Mouse (Mus musculus): ENCODE measurements at regions not wholly inside any gene's neighbourhood (a gene's known extent, or its start where the extent isn't known, plus 50 kb on each side); places are given as distances from the start of the nearest gene placed in this dataset.

DNA sequence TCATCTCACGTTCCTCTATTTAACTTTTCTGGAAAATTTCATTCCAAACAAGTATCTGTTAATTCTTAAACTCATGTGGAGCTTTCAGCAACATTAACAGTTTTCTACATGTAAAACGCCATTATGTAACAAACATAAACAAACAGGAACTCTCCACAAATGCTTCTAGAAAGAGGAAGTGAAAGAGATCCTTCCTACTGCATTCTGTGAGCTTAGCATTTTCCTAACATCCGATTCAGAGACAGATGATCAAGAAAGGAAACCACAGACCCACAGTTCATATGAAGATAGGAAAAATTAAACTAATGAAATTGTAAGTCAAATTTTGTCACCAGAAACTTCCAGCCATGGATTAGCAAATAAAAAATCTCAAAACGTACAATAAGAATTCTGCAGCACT is 1070.6 kb upstream of the Cited2 start:
- no peaks in the 10 kb centered on the region for H3K36me3 ChIP-seq (ENCODE audit: control insufficient read depth, insufficient read depth, low read length)
- peaks cover 0 to 7% of the 10 kb centered on the region in 2 experiments; a peak in 1 of 4 replicates for H3K4me1 ChIP-seq (ENCODE audit: control insufficient read depth in 2 of 2, insufficient read depth in 2 of 2, low read length in 2 of 2)
- ATAC-seq (ENCODE audit: insufficient number of reproducible peaks, insufficient read depth, low FRiP score, low read depth) = no peak
- H3K9me3 ChIP-seq (ENCODE audit: control insufficient read depth, low read length) = no peaks in the 10 kb centered on the region
- WGBS = 76% methylated on average over 4 of the region's 4 CpGs
- H3K27ac ChIP-seq (replicated peaks in 1 of 2; ENCODE audit: control insufficient read depth in 1 of 2, insufficient read depth in 1 of 2, low read depth in 2 of 2, low read length in 2 of 2) = no peak overlapping the region
- no peak overlapping the region for H3K4me2 ChIP-seq (ENCODE audit: low read length)
- H3K9ac ChIP-seq (ENCODE audit: low read length) = no peak overlapping the region
- no peak overlapping the region for H3K4me3 ChIP-seq (ENCODE audit: control insufficient read depth in 1 of 2, insufficient read depth in 1 of 2, low read depth in 1 of 2, low read length in 2 of 2)
- no peaks in the 10 kb centered on the region for H3K27me3 ChIP-seq (ENCODE audit: control insufficient read depth, insufficient read depth, low read length)

DNA sequence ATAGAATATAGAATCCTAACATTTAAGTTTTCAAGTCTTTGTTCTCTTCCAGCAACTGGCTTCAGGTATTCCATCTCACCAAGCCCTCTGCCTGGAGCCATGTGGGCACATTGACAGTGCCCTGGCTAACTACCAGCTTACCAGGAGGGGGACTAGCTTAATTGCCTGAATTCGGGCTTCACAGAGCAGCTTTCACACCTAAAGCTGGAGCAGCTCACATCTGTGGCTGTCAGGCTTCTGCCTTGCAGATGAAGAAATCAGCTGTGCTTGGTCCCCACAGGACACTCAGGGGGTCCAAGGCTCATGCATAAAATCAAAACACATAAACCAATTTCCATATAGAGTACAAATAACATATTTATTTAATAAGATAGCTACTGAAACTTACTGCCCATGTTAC is 1058.5 kb upstream of the Cited2 start:
- Histone ChIP-seq H3K9me3 (ENCODE audit: control insufficient read depth, low read length) (no peaks in the 10 kb centered on the region), H3K9ac (ENCODE audit: low read length) (no peak overlapping the region), H3K27ac (replicated peaks in 1 of 2; ENCODE audit: control insufficient read depth in 1 of 2, insufficient read depth in 1 of 2, low read depth in 2 of 2, low read length in 2 of 2) (no peak overlapping the region), H3K36me3 (ENCODE audit: control insufficient read depth, insufficient read depth, low read length) (no peaks in the 10 kb centered on the region), H3K27me3 (ENCODE audit: control insufficient read depth, insufficient read depth, low read length) (no peaks in the 10 kb centered on the region), H3K4me3 (ENCODE audit: control insufficient read depth in 1 of 2, insufficient read depth in 1 of 2, low read depth in 1 of 2, low read length in 2 of 2) (no peak overlapping the region), H3K4me2 (ENCODE audit: low read length) (no peak overlapping the region), H3K4me1 (ENCODE audit: control insufficient read depth in 2 of 2, insufficient read depth in 2 of 2, low read length in 2 of 2) (no peaks in the 10 kb centered on the region)
- 47% methylated on average over 1 of the region's 1 CpGs for WGBS
- no peak for ATAC-seq (ENCODE audit: insufficient number of reproducible peaks, insufficient read depth, low FRiP score, low read depth)

- Histone ChIP-seq H3K9ac (ENCODE audit: low read length) (no peak overlapping the region), H3K4me3 (ENCODE audit: control insufficient read depth in 1 of 2, insufficient read depth in 1 of 2, low read depth in 1 of 2, low read length in 2 of 2) (no peak overlapping the region), H3K36me3 (ENCODE audit: control insufficient read depth, insufficient read depth, low read length) (no peaks in the 10 kb centered on the region), H3K4me1 (ENCODE audit: control insufficient read depth in 2 of 2, insufficient read depth in 2 of 2, low read length in 2 of 2) (no peaks in the 10 kb centered on the region), H3K9me3 (ENCODE audit: control insufficient read depth, low read length) (no peaks in the 10 kb centered on the region), H3K4me2 (ENCODE audit: low read length) (no peak overlapping the region), H3K27ac (replicated peaks in 1 of 2; ENCODE audit: control insufficient read depth in 1 of 2, insufficient read depth in 1 of 2, low read depth in 2 of 2, low read length in 2 of 2) (no peak overlapping the region), H3K27me3 (ENCODE audit: control insufficient read depth, insufficient read depth, low read length) (no peaks in the 10 kb centered on the region)
- 34% methylated on average over 2 of the region's 2 CpGs for WGBS
- ATAC-seq (ENCODE audit: insufficient number of reproducible peaks, insufficient read depth, low FRiP score, low read depth) = no peak
Observed at GRCm38 (mm10) chr10:16670286-16670685, 1052.7 kb upstream of the Cited2 start.

- Histone ChIP-seq H3K36me3 (ENCODE audit: control insufficient read depth, insufficient read depth, low read length) (no peaks in the 10 kb centered on the region), H3K27ac (replicated peaks in 1 of 2; ENCODE audit: control insufficient read depth in 1 of 2, insufficient read depth in 1 of 2, low read depth in 2 of 2, low read length in 2 of 2) (no peak overlapping the region), H3K4me2 (ENCODE audit: low read length) (no peak overlapping the region), H3K27me3 (ENCODE audit: control insufficient read depth, insufficient read depth, low read length) (no peaks in the 10 kb centered on the region), H3K4me1 (ENCODE audit: control insufficient read depth in 2 of 2, insufficient read depth in 2 of 2, low read length in 2 of 2) (no peaks in the 10 kb centered on the region), H3K9me3 (ENCODE audit: control insufficient read depth, low read length) (no peaks in the 10 kb centered on the region), H3K9ac (ENCODE audit: low read length) (no peak overlapping the region), H3K4me3 (ENCODE audit: control insufficient read depth in 1 of 2, insufficient read depth in 1 of 2, low read depth in 1 of 2, low read length in 2 of 2) (no peak overlapping the region)
- no peak for ATAC-seq (ENCODE audit: insufficient number of reproducible peaks, insufficient read depth, low FRiP score, low read depth)
- 78% methylated on average over 3 of the region's 3 CpGs for WGBS
Observed at GRCm38 (mm10) chr10:16681001-16681400, 1042.0 kb upstream of the Cited2 start.

DNA sequence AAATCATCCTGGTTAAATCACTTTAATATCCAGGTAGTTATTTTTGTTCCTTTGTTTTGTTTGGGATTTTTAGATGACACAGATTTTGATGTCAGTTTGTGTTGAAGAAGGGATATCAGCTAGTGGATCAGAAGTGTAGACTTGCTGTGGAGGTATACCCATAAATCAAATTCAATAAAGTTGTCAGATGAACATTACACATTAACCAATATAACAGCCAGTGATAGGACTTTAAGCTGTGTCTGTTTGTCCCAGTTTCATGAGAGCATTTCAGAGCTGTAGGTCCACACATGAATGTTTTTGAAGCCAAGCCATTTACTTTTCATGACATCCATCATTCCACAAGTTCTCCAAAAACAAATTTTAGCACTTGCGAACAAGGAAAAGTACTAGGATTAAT is 1037.7 kb upstream of the Cited2 start:
- Histone ChIP-seq H3K4me3 (ENCODE audit: control insufficient read depth in 1 of 2, insufficient read depth in 1 of 2, low read depth in 1 of 2, low read length in 2 of 2) (no peak overlapping the region), H3K4me2 (ENCODE audit: low read length) (no peak overlapping the region), H3K9ac (ENCODE audit: low read length) (no peak overlapping the region), H3K4me1 (ENCODE audit: control insufficient read depth in 2 of 2, insufficient read depth in 2 of 2, low read length in 2 of 2) (no peaks in the 10 kb centered on the region), H3K27ac (replicated peaks in 1 of 2; ENCODE audit: control insufficient read depth in 1 of 2, insufficient read depth in 1 of 2, low read depth in 2 of 2, low read length in 2 of 2) (no peak overlapping the region), H3K9me3 (ENCODE audit: control insufficient read depth, low read length) (no peaks in the 10 kb centered on the region), H3K27me3 (ENCODE audit: control insufficient read depth, insufficient read depth, low read length) (no peaks in the 10 kb centered on the region), H3K36me3 (ENCODE audit: control insufficient read depth, insufficient read depth, low read length) (no peaks in the 10 kb centered on the region)
- 98% methylated on average over 1 of the region's 1 CpGs for WGBS
- ATAC-seq (ENCODE audit: insufficient number of reproducible peaks, insufficient read depth, low FRiP score, low read depth) = no peak

DNA sequence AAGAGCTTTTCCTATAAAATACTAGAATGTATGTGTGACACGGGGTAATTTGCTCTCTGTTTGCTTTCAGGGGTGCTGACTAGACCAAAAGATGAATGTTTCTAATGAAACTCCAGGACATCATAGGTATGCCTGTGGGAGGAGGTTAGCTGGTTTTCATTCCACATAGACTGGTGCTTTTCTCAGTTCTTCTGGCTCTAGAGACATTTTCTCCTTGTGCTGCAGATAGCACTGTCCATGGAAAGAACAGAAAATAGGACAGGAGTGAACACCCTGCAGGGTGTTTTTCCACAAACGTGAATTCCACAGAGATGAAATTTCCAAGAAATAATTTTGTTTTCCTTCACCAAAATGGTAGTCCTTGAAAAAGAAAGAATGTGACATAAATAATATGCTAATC is 1016.0 kb upstream of the Cited2 start:
- Histone ChIP-seq H3K36me3 (ENCODE audit: control insufficient read depth, insufficient read depth, low read length) (no peaks in the 10 kb centered on the region), H3K4me3 (ENCODE audit: control insufficient read depth in 1 of 2, insufficient read depth in 1 of 2, low read depth in 1 of 2, low read length in 2 of 2) (no peak overlapping the region), H3K9me3 (ENCODE audit: control insufficient read depth, low read length) (no peaks in the 10 kb centered on the region), H3K9ac (ENCODE audit: low read length) (no peak overlapping the region), H3K4me2 (ENCODE audit: low read length) (no peak overlapping the region), H3K4me1 (ENCODE audit: control insufficient read depth in 2 of 2, insufficient read depth in 2 of 2, low read length in 2 of 2) (no peaks in the 10 kb centered on the region), H3K27me3 (ENCODE audit: control insufficient read depth, insufficient read depth, low read length) (no peaks in the 10 kb centered on the region), H3K27ac (replicated peaks in 1 of 2; ENCODE audit: control insufficient read depth in 1 of 2, insufficient read depth in 1 of 2, low read depth in 2 of 2, low read length in 2 of 2) (no peak overlapping the region)
- ATAC-seq (ENCODE audit: insufficient number of reproducible peaks, insufficient read depth, low FRiP score, low read depth) = no peak
- 80% methylated on average over 2 of the region's 2 CpGs for WGBS

DNA sequence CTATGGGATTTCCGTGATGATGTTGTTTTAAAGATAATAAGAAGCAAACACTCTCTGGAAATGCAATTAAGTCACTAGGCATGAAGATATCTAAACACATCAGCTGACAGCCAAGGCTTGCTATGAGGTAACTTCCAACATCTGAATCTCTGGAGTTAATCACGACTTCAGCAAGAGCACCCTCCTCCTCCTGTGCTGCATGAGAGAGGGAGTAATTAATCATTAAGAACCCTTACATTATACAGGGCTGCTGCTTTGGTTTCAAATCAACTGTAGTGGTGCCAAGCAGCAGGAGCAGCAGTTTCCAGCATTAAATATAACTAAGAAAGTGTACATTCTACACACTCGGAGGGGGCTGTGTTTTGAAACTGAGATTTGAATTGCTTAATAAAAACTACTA is 1009.9 kb upstream of the Cited2 start:
- WGBS = 53% methylated on average over 3 of the region's 3 CpGs
- H3K9ac ChIP-seq (ENCODE audit: low read length) = no peak overlapping the region
- no peaks in the 10 kb centered on the region for H3K36me3 ChIP-seq (ENCODE audit: control insufficient read depth, insufficient read depth, low read length)
- no peak overlapping the region for H3K4me2 ChIP-seq (ENCODE audit: low read length)
- no peaks in the 10 kb centered on the region for H3K27me3 ChIP-seq (ENCODE audit: control insufficient read depth, insufficient read depth, low read length)
- no peak overlapping the region for H3K27ac ChIP-seq (replicated peaks in 1 of 2; ENCODE audit: control insufficient read depth in 1 of 2, insufficient read depth in 1 of 2, low read depth in 2 of 2, low read length in 2 of 2)
- ATAC-seq (ENCODE audit: insufficient number of reproducible peaks, insufficient read depth, low FRiP score, low read depth) = no peak
- no peaks in the 10 kb centered on the region for H3K4me1 ChIP-seq (ENCODE audit: control insufficient read depth in 2 of 2, insufficient read depth in 2 of 2, low read length in 2 of 2)
- H3K4me3 ChIP-seq (ENCODE audit: control insufficient read depth in 1 of 2, insufficient read depth in 1 of 2, low read depth in 1 of 2, low read length in 2 of 2) = no peak overlapping the region
- no peaks in the 10 kb centered on the region for H3K9me3 ChIP-seq (ENCODE audit: control insufficient read depth, low read length)

DNA sequence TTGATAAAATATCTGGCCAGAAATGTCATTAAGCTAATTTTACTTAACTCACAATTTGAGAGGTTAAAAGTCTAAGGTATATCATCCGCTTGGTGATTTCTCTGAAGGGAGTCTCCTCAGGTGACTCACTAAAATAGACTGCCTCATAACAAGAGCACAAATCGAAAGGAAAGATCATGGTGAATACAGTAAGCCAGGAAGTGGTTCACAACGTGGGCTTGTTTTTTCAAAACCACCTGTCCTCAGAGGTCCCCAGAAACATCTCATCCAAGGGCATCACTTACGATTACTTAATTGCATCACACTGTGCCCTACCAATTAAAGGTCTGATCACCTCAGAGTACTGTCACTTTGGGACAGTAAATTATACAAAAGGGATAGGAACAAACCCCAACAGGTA is 1009.0 kb upstream of the Cited2 start:
- Histone ChIP-seq H3K9me3 (ENCODE audit: control insufficient read depth, low read length) (no peaks in the 10 kb centered on the region), H3K4me2 (ENCODE audit: low read length) (no peak overlapping the region), H3K9ac (ENCODE audit: low read length) (no peak overlapping the region), H3K4me3 (ENCODE audit: control insufficient read depth in 1 of 2, insufficient read depth in 1 of 2, low read depth in 1 of 2, low read length in 2 of 2) (no peak overlapping the region), H3K4me1 (ENCODE audit: control insufficient read depth in 2 of 2, insufficient read depth in 2 of 2, low read length in 2 of 2) (no peaks in the 10 kb centered on the region), H3K27ac (replicated peaks in 1 of 2; ENCODE audit: control insufficient read depth in 1 of 2, insufficient read depth in 1 of 2, low read depth in 2 of 2, low read length in 2 of 2) (no peak overlapping the region), H3K27me3 (ENCODE audit: control insufficient read depth, insufficient read depth, low read length) (no peaks in the 10 kb centered on the region), H3K36me3 (ENCODE audit: control insufficient read depth, insufficient read depth, low read length) (no peaks in the 10 kb centered on the region)
- WGBS = 76% methylated on average over 4 of the region's 4 CpGs
- no peak for ATAC-seq (ENCODE audit: insufficient number of reproducible peaks, insufficient read depth, low FRiP score, low read depth)

All from heart, embryonic 14.5 days (tissue).